Mouse (Mus musculus) intestine, embryonic 14.5 days (tissue): ENCODE measurements at regions not wholly inside any gene's neighbourhood (a gene's known extent, or its start where the extent isn't known, plus 50 kb on each side); places are given as distances from the start of the nearest gene placed in this dataset.

Experiments used
- ATAC-seq: fragments of 200-750 bp; cut with Nextera tagmentation; replicated peaks from 2 replicates; pipeline ENCODE4 v1.8.0; 2017; ENCODE audit warnings: low read depth, moderate number of reproducible peaks, moderate TSS enrichment, moderate library complexity; ENCODE audit not compliant: low FRiP score, low TSS enrichment
- DNase-seq: peaks from one replicate; pipeline ENCODE4 v3.0.0-alpha.2; 2018; ENCODE audit warnings: low spot score
- H3K27ac ChIP-seq: fragments of 300-500 bp; sonication (generic); 2 replicates; pipeline ENCODE4 v1.5.1; 2014; ENCODE audit warnings: low read depth, mild to moderate bottlenecking, control low read depth
- H3K27me3 ChIP-seq: fragments of 300-500 bp; sonication (generic); replicated peaks from 2 replicates; pipeline ENCODE4 v1.6.1; 2014; ENCODE audit warnings: low read length, control low read depth; ENCODE audit not compliant: control insufficient read depth, insufficient read depth
- H3K36me3 ChIP-seq: fragments of 300-500 bp; sonication (generic); 2 replicates; pipeline ENCODE4 v1.6.1; 2014; ENCODE audit warnings: low read length, control low read depth; ENCODE audit not compliant: control insufficient read depth, insufficient read depth
- H3K4me1 ChIP-seq: fragments of 300-500 bp; sonication (generic); replicated peaks from 2 replicates; pipeline ENCODE4 v1.6.1; 2014; ENCODE audit warnings: low read length, control low read depth, mixed read lengths; ENCODE audit not compliant: control insufficient read depth, insufficient read depth
- H3K4me2 ChIP-seq: fragments of 300-500 bp; sonication (generic); 2 replicates; pipeline ENCODE4 v1.6.1; 2014; ENCODE audit warnings: low read length
- H3K4me3 ChIP-seq: fragments of 300-500 bp; sonication (generic); 2 replicates; pipeline ENCODE4 v1.5.1; 2014; ENCODE audit warnings: low read depth, low read length, control low read depth, mixed read lengths
- H3K9ac ChIP-seq: fragments of 300-500 bp; sonication (generic); 2 replicates; pipeline ENCODE4 v1.6.1; 2014; ENCODE audit warnings: mild to moderate bottlenecking, low read length
- H3K9me3 ChIP-seq: fragments of 300-500 bp; sonication (generic); 2 replicates; pipeline ENCODE4 v1.6.1; 2016; ENCODE audit warnings: low read length, control low read depth; ENCODE audit not compliant: control insufficient read depth
- WGBS: fragments of 180-500 bp; shearing (Covaris S2); extraction: QIAGEN DNeasy Blood & Tissue Kit; methylation state at CpG from one replicate; pipeline ENCODE4 v1.1.7; 2014; 5-methylcytosine and 5-hydroxymethylcytosine counted together

DNA sequence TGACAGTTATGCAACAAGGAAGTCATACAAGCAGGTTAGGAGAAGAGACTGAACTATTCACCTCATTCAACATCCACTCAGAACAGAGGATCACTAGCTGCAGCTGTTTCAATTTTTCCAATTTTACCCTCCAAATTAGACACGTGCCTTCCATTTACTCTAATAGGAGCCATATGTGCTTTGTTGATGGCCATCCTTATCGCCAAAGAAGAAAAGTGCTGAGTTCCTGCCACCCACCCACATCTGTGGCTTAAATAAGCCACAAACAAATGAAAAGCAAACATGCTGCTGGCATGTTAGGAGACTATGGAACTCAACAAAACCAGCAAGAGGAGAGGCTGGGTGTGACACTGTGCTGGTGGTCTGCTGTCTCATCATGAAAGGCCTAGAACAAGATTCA is 1786.1 kb downstream of the 9330182O14Rik start:
- Histone ChIP-seq H3K36me3 (no peaks in the 10 kb centered on the region), H3K4me1 (no peaks in the 10 kb centered on the region), H3K27me3 (no peaks in the 10 kb centered on the region), H3K27ac (no peak overlapping the region), H3K4me2 (no peak overlapping the region), H3K9me3 (no peaks in the 10 kb centered on the region), H3K4me3 (no peak overlapping the region), H3K9ac (no peak overlapping the region)
- ATAC-seq (no peak), DNase-seq (no peak)
- WGBS = 76% methylated on average over 2 of the region's 2 CpGs

DNA sequence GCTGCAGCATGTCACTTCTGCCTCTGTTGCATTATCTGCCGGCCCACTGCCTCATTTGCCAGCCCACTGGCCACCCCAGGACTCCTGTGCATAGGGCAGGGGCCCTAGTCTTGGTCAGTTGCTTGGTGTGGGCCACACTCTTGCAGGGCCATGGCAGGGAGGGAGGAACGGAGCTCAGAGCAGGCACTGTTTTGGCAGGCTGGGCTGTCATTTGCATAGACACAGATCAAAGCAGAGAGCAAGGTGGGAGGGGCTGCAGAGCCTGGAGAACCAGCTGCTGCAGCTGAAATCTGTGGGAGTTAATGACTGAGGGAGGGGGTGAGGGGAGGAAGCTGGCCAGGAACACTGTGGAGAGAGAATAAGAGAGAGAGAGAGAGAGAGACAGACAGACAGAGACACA is 1802.5 kb downstream of the 9330182O14Rik start:
- H3K9me3 ChIP-seq = peaks cover 6% of the 10 kb centered on the region; the same call in 1 of the 2 replicates
- no peaks in the 10 kb centered on the region for H3K27me3 ChIP-seq
- ATAC-seq (no peak), DNase-seq (no peak)
- H3K4me3 ChIP-seq = no peak overlapping the region
- no peak overlapping the region for H3K4me2 ChIP-seq
- H3K4me1 ChIP-seq = no peaks in the 10 kb centered on the region
- no peak overlapping the region for H3K9ac ChIP-seq
- H3K36me3 ChIP-seq = no peaks in the 10 kb centered on the region
- 41% methylated on average over 2 of the region's 2 CpGs for WGBS
- no peak overlapping the region for H3K27ac ChIP-seq

DNA sequence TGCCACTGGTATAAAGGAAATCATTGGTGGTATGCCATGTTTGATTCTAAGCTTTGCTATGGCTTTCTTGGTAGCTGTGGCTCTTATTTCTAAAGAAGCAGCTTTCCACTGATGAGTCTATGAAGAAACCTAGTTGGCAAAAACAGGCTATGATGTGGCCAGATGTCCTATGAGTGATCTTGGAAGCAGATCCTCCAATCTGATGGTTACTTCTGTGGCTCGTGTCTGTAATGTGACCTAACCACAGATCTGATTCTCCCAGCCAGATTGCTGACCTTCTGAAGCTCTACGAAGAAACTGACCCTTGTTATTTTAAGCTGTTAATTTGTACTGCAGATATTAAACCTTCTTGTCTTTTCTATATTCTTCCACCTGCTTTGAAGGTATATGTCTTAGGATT is 1811.1 kb downstream of the 9330182O14Rik start:
- H3K9me3 ChIP-seq = no peaks in the 10 kb centered on the region
- no peaks in the 10 kb centered on the region for H3K27me3 ChIP-seq
- no peaks in the 10 kb centered on the region for H3K36me3 ChIP-seq
- no peak for DNase-seq
- 86% methylated on average over 2 of the region's 2 CpGs for WGBS
- no peak overlapping the region for H3K4me2 ChIP-seq
- H3K9ac ChIP-seq = no peak overlapping the region
- peaks cover 11% of the 10 kb centered on the region; the same call in 1 of the 2 replicates for H3K4me1 ChIP-seq
- no peak overlapping the region for H3K27ac ChIP-seq
- no peak overlapping the region for H3K4me3 ChIP-seq
- no peak for ATAC-seq

DNA sequence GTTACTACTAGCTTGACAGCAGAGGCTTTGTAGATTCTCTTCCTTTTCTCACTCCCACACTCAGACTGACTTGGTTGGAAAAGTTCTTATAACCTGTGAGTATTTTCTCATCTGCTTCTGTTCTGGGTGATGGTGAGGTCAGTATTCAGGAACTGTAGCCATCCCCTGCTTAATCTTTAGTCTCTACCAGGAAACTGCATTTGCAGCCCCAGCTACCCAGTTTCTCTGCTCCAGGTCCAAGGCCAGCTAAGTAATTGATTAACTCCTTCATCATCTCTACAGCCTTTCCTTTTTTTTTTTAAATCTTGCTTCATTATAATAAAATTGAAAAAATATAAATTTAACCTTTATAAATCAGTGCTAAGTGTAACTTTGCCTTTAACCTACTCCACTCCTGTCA is 1813.7 kb downstream of the 9330182O14Rik start:
- H3K4me3 ChIP-seq = no peak overlapping the region
- no peak overlapping the region for H3K9ac ChIP-seq
- H3K4me2 ChIP-seq = no peak overlapping the region
- H3K9me3 ChIP-seq = no peaks in the 10 kb centered on the region
- H3K4me1 ChIP-seq = peaks cover 11% of the 10 kb centered on the region
- no peak; the same call in 1 of the 2 replicates for ATAC-seq
- 0 out of 2 replicates have a peak overlapping the region, but pooled peaks have one; percentile 29 for H3K27ac ChIP-seq
- no peaks in the 10 kb centered on the region for H3K36me3 ChIP-seq
- H3K27me3 ChIP-seq = no peaks in the 10 kb centered on the region
- no peak for DNase-seq

DNA sequence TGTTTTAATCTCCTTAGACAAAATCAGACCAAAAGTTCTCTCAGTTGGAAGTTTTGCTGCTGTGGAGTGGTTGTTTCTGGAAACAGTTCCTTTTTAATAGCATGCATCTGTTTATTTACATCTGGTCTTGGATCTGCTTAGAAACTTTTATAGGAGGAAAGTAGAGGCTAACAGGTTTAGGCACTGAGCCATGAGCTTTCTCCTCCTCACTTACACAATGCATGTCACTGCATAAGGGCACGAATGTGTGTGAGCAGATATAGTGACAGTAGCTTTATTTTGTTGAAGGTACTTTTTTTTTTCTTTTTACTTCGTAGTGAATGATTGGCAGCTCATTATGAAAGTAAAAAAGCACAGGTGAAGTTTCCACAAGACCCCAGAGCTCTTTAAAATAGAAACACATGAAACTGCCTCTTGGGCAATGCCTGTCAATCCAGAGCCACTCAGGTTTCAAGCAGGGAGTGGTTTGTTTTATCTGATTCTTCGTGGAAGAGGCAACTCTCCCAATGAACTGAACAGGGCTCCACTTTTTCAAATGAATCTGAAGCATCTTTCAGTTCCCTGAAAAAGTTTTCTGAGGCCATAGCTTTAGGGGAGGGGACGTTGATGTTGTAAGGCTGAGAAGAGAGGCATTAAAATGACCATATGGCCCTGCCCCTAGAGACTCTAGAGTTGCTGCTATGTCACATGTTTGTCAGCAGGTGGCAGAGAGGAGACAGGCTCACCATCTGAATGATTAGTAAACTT is 1814.4 kb downstream of the 9330182O14Rik start:
- DNase-seq (peak; percentile 59), ATAC-seq (peak; percentile 67)
- no peak overlapping the region for H3K4me2 ChIP-seq
- H3K27ac ChIP-seq = no peak overlapping the region
- H3K9ac ChIP-seq = no peak overlapping the region
- 32% methylated on average over 4 of the region's 4 CpGs for WGBS
- no peak overlapping the region for H3K4me3 ChIP-seq
- H3K9me3 ChIP-seq = no peaks in the 10 kb centered on the region
- no peaks in the 10 kb centered on the region for H3K27me3 ChIP-seq
- H3K4me1 ChIP-seq = peaks cover 11% of the 10 kb centered on the region
- H3K36me3 ChIP-seq = no peaks in the 10 kb centered on the region

DNA sequence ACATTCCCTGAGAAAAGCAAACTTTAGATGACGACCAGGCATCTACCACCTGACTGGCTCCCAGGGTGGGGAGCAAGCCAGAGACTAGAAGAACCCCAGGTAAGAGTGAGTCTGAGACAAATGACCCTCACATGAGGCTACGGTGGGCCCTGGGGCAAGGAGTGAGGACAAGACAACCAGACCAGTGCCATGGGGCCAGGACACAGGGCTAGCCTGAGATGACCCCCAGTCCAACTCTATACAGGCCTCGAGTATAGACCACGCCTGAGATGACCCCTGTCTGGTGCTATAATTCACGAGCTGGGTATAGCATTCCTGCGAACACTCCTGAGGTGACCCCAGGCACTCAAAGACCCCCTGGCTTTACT is 1814.9 kb downstream of the 9330182O14Rik start:
- ATAC-seq (peak; percentile 69; the same call in 1 of the 2 replicates), DNase-seq (no peak)
- Histone ChIP-seq H3K4me2 (no peak overlapping the region), H3K9ac (no peak overlapping the region), H3K9me3 (no peaks in the 10 kb centered on the region), H3K36me3 (no peaks in the 10 kb centered on the region), H3K4me1 (peaks cover 11% of the 10 kb centered on the region), H3K4me3 (no peak overlapping the region), H3K27me3 (no peaks in the 10 kb centered on the region), H3K27ac (no peak overlapping the region)
- 66% methylated on average over 6 of the region's 6 CpGs for WGBS

DNA sequence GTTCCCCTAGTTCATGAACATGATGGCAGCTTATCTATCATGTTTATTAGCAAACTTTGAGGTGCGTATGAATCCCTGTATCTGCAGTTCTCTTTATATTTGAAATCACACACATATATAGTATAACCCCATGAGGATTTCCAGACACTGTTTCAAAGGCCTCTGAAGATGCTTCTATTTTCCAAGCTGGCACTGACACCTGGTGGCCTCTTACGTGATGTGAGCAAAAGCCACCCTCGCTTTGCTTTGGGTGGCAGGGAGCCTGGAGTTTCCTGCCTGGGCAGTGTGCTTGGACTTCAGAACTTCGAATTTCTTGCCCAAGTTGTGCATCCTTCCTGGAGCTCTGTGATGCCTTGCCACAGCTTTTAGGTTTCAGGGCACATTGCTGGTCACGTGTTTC is 1817.1 kb downstream of the 9330182O14Rik start:
- ATAC-seq (no peak; the same call in 1 of the 2 replicates), DNase-seq (peak; percentile 58)
- Histone ChIP-seq H3K36me3 (no peaks in the 10 kb centered on the region), H3K9ac (no peak overlapping the region), H3K27ac (no peak overlapping the region), H3K4me1 (peaks cover 11% of the 10 kb centered on the region), H3K9me3 (no peaks in the 10 kb centered on the region), H3K4me3 (no peak overlapping the region), H3K27me3 (no peaks in the 10 kb centered on the region), H3K4me2 (no peak overlapping the region)
- 40% methylated on average over 5 of the region's 5 CpGs for WGBS

DNA sequence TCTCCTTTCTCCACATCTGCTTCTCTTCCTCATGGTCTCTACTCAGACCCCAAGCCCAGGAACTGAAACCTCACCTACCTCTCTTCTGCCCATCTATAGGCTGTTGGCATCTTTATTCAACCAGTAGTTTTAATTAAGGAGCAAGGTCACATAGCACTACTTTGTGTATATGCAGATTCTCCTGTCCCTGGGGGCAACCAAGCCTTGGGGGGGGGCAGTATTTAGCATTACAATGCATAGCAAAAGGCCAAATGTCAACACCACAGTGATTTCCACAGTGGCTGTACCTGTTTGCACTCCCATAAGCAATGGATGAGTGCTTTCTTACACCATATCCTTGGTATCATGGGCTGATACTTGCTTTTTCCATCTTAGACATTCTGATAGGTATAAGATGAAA is 1826.4 kb downstream of the 9330182O14Rik start:
- ATAC-seq (no peak), DNase-seq (no peak)
- H3K9me3 ChIP-seq = no peaks in the 10 kb centered on the region
- H3K4me1 ChIP-seq = no peaks in the 10 kb centered on the region
- no peaks in the 10 kb centered on the region for H3K36me3 ChIP-seq
- no peak overlapping the region for H3K4me3 ChIP-seq
- no peak overlapping the region for H3K27ac ChIP-seq
- H3K27me3 ChIP-seq = no peaks in the 10 kb centered on the region
- no peak overlapping the region for H3K9ac ChIP-seq
- no peak overlapping the region for H3K4me2 ChIP-seq

DNA sequence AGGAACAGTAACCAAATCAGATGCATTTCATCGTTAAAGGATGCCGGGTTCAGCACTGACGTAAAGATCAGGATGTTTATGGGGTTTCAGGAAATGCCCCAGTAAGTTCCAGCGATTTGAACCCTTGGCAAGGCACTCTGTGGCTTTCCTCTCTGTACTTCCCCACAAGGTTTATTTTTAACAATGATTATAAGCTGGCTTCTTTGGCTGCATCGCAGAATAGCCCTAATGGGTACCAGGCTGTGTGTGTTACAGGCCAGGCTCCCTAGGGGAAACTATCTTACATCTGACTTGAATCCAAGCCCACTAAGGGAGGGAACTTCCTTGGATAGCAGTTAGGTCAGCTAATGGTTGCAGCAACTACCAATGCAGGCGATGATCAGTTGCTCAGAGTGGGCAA is 1836.7 kb downstream of the 9330182O14Rik start:
- DNase-seq (no peak), ATAC-seq (no peak)
- no peak overlapping the region for H3K4me2 ChIP-seq
- no peak overlapping the region for H3K4me3 ChIP-seq
- H3K9ac ChIP-seq = no peak overlapping the region
- no peaks in the 10 kb centered on the region for H3K27me3 ChIP-seq
- no peaks in the 10 kb centered on the region for H3K9me3 ChIP-seq
- no peaks in the 10 kb centered on the region for H3K4me1 ChIP-seq
- no peaks in the 10 kb centered on the region for H3K36me3 ChIP-seq
- H3K27ac ChIP-seq = no peak overlapping the region
- WGBS = 84% methylated on average over 6 of the region's 6 CpGs
